Mouse (Mus musculus) kidney, embryonic 16.5 days (tissue): ENCODE results near the gene Hist1h2bh. TPM values are rescaled to one million over a fixed set of nuclear protein-coding genes. Genes with fewer than 3 reads are reported as not detected.

Experiments used
- ATAC-seq: fragments of 200-750 bp; cut with Nextera tagmentation; 2 replicates; pipeline ENCODE4 v1.8.0; 2017; ENCODE audit warnings: moderate TSS enrichment; ENCODE audit not compliant: low FRiP score, low TSS enrichment
- H3K27ac ChIP-seq: fragments of 300-500 bp; sonication (generic); 2 replicates; pipeline ENCODE4 v1.5.1; 2014; ENCODE audit warnings: low read length
- H3K27me3 ChIP-seq: fragments of 300-500 bp; sonication (generic); 2 replicates; pipeline ENCODE4 v1.6.1; 2014; ENCODE audit warnings: low read length, control low read depth, mixed read lengths; ENCODE audit not compliant: insufficient read depth
- H3K36me3 ChIP-seq: fragments of 300-500 bp; sonication (generic); 2 replicates; pipeline ENCODE4 v1.6.1; 2014; ENCODE audit warnings: low read length, control low read depth, mixed read lengths; ENCODE audit not compliant: insufficient read depth
- H3K4me1 ChIP-seq: fragments of 300-500 bp; sonication (generic); 2 replicates; pipeline ENCODE4 v1.6.1; 2014; ENCODE audit warnings: low read length, control low read depth, mixed read lengths; ENCODE audit not compliant: insufficient read depth
- H3K4me2 ChIP-seq: fragments of 300-500 bp; sonication (generic); replicated peaks from 2 replicates; pipeline ENCODE4 v1.6.1; 2014; ENCODE audit warnings: low read depth, low read length
- H3K4me3 ChIP-seq: fragments of 300-500 bp; sonication (generic); 2 replicates; pipeline ENCODE4 v1.5.1; 2014; ENCODE audit warnings: mild to moderate bottlenecking, low read length
- H3K9ac ChIP-seq: fragments of 300-500 bp; sonication (generic); replicated peaks from 2 replicates; pipeline ENCODE4 v1.6.1; 2014; ENCODE audit warnings: low read length
- H3K9me3 ChIP-seq: fragments of 300-500 bp; sonication (generic); 2 replicates; pipeline ENCODE4 v1.6.1; 2016; ENCODE audit warnings: low read length, control low read depth
- WGBS: fragments of 180-500 bp; shearing (Covaris S2); extraction: QIAGEN DNeasy Blood & Tissue Kit; methylation state at CpG from one replicate; pipeline ENCODE4 v1.1.7; 2014; 5-methylcytosine and 5-hydroxymethylcytosine counted together
- microRNA-seq: library from miRNA; unstranded; fragments of <30 nt; microRNA quantifications from one replicate; pipeline ENCODE4, GENCODE M21; 2016
- polyA plus RNA-seq: library from polyadenylated mRNA; unstranded; fragments of >200 nt; fragmentation: Nextera tagmentation; extraction: Ambion mirVana; gene quantifications from 2 replicates; pipeline ENCODE4 v1.2.1, GENCODE M21; 2015

Hist1h2bh gene
- polyA plus RNA-seq, 1 experiment from 2014 or later = 0.64 TPM

GRCm38 (mm10) chr13:23498653-23499052, 44.5 kb downstream of the Hist1h2bh start:
- Histone ChIP-seq H3K9ac (peak overlapping the region; percentile 50), H3K36me3 (no peaks in the 10 kb centered on the region), H3K9me3 (no peaks in the 10 kb centered on the region), H3K4me1 (0 out of 2 replicates have a peak, but pooled peaks cover 11% of the 10 kb centered on the region), H3K4me2 (peak overlapping the region; percentile 59), H3K27ac (no peak overlapping the region), H3K4me3 (peak overlapping the region; percentile 45), H3K27me3 (no peaks in the 10 kb centered on the region; the same call in 1 of the 2 replicates)
- ATAC-seq = 0 out of 2 replicates have a peak, but pooled peaks have one; percentile 40
- 4% methylated on average over 10 of the region's 10 CpGs for WGBS

GRCm38 (mm10) chr13:23497656-23498321, 45.4 kb downstream of the Hist1h2bh start:
- peak overlapping the region; percentile 59 for H3K4me2 ChIP-seq
- no peaks in the 10 kb centered on the region for H3K9me3 ChIP-seq
- no peaks in the 10 kb centered on the region for H3K36me3 ChIP-seq
- 0 out of 2 replicates have a peak, but pooled peaks cover 11% of the 10 kb centered on the region for H3K4me1 ChIP-seq
- 5% methylated on average over 19 of the region's 19 CpGs for WGBS
- ATAC-seq = no peak
- no peaks in the 10 kb centered on the region; the same call in 1 of the 2 replicates for H3K27me3 ChIP-seq
- no peak overlapping the region for H3K9ac ChIP-seq
- H3K4me3 ChIP-seq = peak overlapping the region; percentile 45
- H3K27ac ChIP-seq = no peak overlapping the region

GRCm38 (mm10) chr13:23495526-23495925, 47.7 kb downstream of the Hist1h2bh start:
- Histone ChIP-seq H3K4me2 (no peak overlapping the region), H3K4me3 (no peak overlapping the region), H3K4me1 (0 out of 2 replicates have a peak, but pooled peaks cover 8% of the 10 kb centered on the region), H3K27ac (no peak overlapping the region), H3K36me3 (no peaks in the 10 kb centered on the region), H3K27me3 (no peaks in the 10 kb centered on the region; the same call in 1 of the 2 replicates), H3K9me3 (no peaks in the 10 kb centered on the region), H3K9ac (no peak overlapping the region)
- 82% methylated on average over 6 of the region's 6 CpGs for whole genome bisulfite sequencing
- ATAC-seq = no peak

GRCm38 (mm10) chr13:23491990-23492389, 51.2 kb downstream of the Hist1h2bh start:
- Histone ChIP-seq H3K4me3 (peak overlapping the region; percentile 44), H3K4me1 (peaks cover 10% of the 10 kb centered on the region; the same call in 1 of the 2 replicates), H3K9ac (peak overlapping the region; percentile 48; the same call in 1 of the 2 replicates), H3K4me2 (peak overlapping the region; percentile 57), H3K27me3 (no peaks in the 10 kb centered on the region; the same call in 1 of the 2 replicates), H3K27ac (no peak overlapping the region), H3K36me3 (no peaks in the 10 kb centered on the region), H3K9me3 (no peaks in the 10 kb centered on the region)
- 11% methylated on average over 14 of the region's 14 CpGs for WGBS
- no peak for ATAC-seq

Small RNA genes within 50 kb of the gene (microRNA-seq; reads per million reads assigned to microRNA genes)
- gene Gm44297 (not detected), gene Gm44359 (not detected), gene Gm44394 (not detected), gene n-TStga1 (1.4 reads per million)

Other genes starting within 250 kb of the Hist1h2bh start
- gene Zfp322a, start 174.2 kb downstream of the Hist1h2bh start, polyA plus RNA-seq = 49.9 and 54.0 TPM in 2 replicates
- gene Abt1, start 119.5 kb downstream of the Hist1h2bh start, polyA plus RNA-seq = 13.7 and 14.6 TPM in 2 replicates
- gene Btn1a1, start 77.5 kb downstream of the Hist1h2bh start, polyA plus RNA-seq = 0.08 and 0.11 TPM in 2 replicates
- 0.50 and 0.54 TPM in 2 replicates for gene Btn2a2, start 54.5 kb downstream of the Hist1h2bh start, polyA plus RNA-seq
- gene Hist1h4h, start 12.3 kb downstream of the Hist1h2bh start, polyA plus RNA-seq = 4.5 and 5.6 TPM in 2 replicates
- 4.3 TPM in 2 replicates for gene Hist1h2af, start 9.5 kb downstream of the Hist1h2bh start, polyA plus RNA-seq
- 4.6 and 6.0 TPM in 2 replicates for gene Hist1h3g, start 8.0 kb downstream of the Hist1h2bh start, polyA plus RNA-seq
- 0.54 and 0.82 TPM in 2 replicates for gene Hist1h3f, start 660 bp upstream of the Hist1h2bh start, polyA plus RNA-seq
- 1.5 and 2.0 TPM in 2 replicates for gene Hist1h4f, start 8.3 kb upstream of the Hist1h2bh start, polyA plus RNA-seq
- gene Hist1h1d, start 9.9 kb upstream of the Hist1h2bh start, polyA plus RNA-seq = 0.37 and 0.55 TPM in 2 replicates
- gene Hist1h3e, start 19.0 kb upstream of the Hist1h2bh start, polyA plus RNA-seq = 4.7 TPM in 2 replicates
- 57.3 and 57.7 TPM in 2 replicates for gene Hist1h2ae, start 27.8 kb upstream of the Hist1h2bh start, polyA plus RNA-seq
- 8.5 and 9.1 TPM in 2 replicates for gene Hist1h2bg, start 28.0 kb upstream of the Hist1h2bh start, polyA plus RNA-seq
- 4.3 and 4.4 TPM in 2 replicates for gene Hist1h2bf, start 30.8 kb upstream of the Hist1h2bh start, polyA plus RNA-seq
- gene Hist1h2ad, start 31.0 kb upstream of the Hist1h2bh start, polyA plus RNA-seq = 2.5 and 3.0 TPM in 2 replicates
- 6.1 and 6.6 TPM in 2 replicates for gene Hist1h3d, start 32.4 kb upstream of the Hist1h2bh start, polyA plus RNA-seq
- 102 TPM in 2 replicates for gene Hist1h4d, start 38.2 kb upstream of the Hist1h2bh start, polyA plus RNA-seq
- gene Hist1h2be, start 77.7 kb upstream of the Hist1h2bh start, polyA plus RNA-seq = 3.2 and 3.3 TPM in 2 replicates
- 14.7 and 15.9 TPM in 2 replicates for gene Hist1h1e, start 79.2 kb upstream of the Hist1h2bh start, polyA plus RNA-seq
- 1.3 and 1.6 TPM in 2 replicates for gene Hist1h2ac, start 140.6 kb upstream of the Hist1h2bh start, polyA plus RNA-seq
- gene Hist1h2bc, start 140.8 kb upstream of the Hist1h2bh start, polyA plus RNA-seq = 72.4 and 78.3 TPM in 2 replicates
- gene Hist1h1t, start 152.4 kb upstream of the Hist1h2bh start, polyA plus RNA-seq = 0.26 TPM in 1 of 2 replicates, not detected in the other
- 4.5 and 5.9 TPM in 2 replicates for gene Hist1h4c, start 155.1 kb upstream of the Hist1h2bh start, polyA plus RNA-seq
- gene Hfe, start 167.5 kb upstream of the Hist1h2bh start, polyA plus RNA-seq = 9.3 and 9.4 TPM in 2 replicates
- gene Hist1h1c, start 195.4 kb upstream of the Hist1h2bh start, polyA plus RNA-seq = 25.6 and 28.3 TPM in 2 replicates
- 6.8 and 9.7 TPM in 2 replicates for gene Hist1h3c, start 202.2 kb upstream of the Hist1h2bh start, polyA plus RNA-seq
- 2.1 and 2.5 TPM in 2 replicates for gene Hist1h2bb, start 203.3 kb upstream of the Hist1h2bh start, polyA plus RNA-seq
- 33.6 and 37.8 TPM in 2 replicates for gene Hist1h2ab, start 207.7 kb upstream of the Hist1h2bh start, polyA plus RNA-seq
- gene Hist1h3b, start 208.9 kb upstream of the Hist1h2bh start, polyA plus RNA-seq = 8.8 and 13.2 TPM in 2 replicates
- 4.6 and 6.0 TPM in 2 replicates for gene Hist1h4b, start 213.6 kb upstream of the Hist1h2bh start, polyA plus RNA-seq
- 0.90 TPM in 1 of 2 replicates, not detected in the other for gene Hist1h4a, start 217.8 kb upstream of the Hist1h2bh start, polyA plus RNA-seq
- gene Hist1h3a, start 219.0 kb upstream of the Hist1h2bh start, polyA plus RNA-seq = 6.1 and 7.8 TPM in 2 replicates
- gene Hist1h1a, start 220.3 kb upstream of the Hist1h2bh start, polyA plus RNA-seq = 0.91 and 1.7 TPM in 2 replicates
- not detected in 2 replicates for gene Trim38, start 226.5 kb upstream of the Hist1h2bh start, polyA plus RNA-seq